Mouse (Mus musculus) testis, postnatal 10 days (tissue): ENCODE results near the gene Tra2a.
"Not testable (repeated sequence)": the region's sequence is repeated elsewhere in the genome, so short reads cannot be mapped to it uniquely, and the experiment has no call there.

ENCODE experiments used
- DNase-seq: peaks from one replicate; pipeline ENCODE4 v3.0.0; 2021; ENCODE audit warnings: low spot score

The Tra2a gene

GRCm38 (mm10) chr6:49263847-49264243, at the start of gene Tra2a:
TSS of gene Tra2a (minus strand) at chr6:49264033.
- DNase-seq = peak; percentile 97

- no peak for DNase-seq
Observed at GRCm38 (mm10) chr6:49298286-49298685, 34.5 kb upstream of the Tra2a start.

DNA sequence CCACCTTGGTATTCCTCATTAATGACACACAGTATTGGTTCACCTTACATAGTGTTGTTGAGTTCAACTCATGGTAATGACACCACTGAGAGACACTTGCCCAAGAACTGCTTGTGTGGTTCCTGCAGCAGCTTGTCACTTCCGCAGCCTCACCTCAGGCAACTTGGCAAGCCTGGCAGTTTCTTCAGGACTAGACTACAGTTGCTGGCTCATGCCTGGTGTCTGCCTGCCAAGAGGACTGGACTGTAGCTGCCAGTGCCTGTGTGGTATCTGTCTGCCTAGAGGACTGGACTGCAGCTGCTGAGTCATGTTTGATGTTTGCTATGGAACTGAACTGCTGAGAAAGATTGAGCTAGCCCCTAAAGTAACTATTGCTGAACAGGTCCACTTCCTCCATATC, 18.3 kb upstream of the Tra2a start:
- DNase-seq = no peak

- no peak for DNase-seq
Observed at GRCm38 (mm10) chr6:49280942-49281341, 17.1 kb upstream of the Tra2a start.

DNA sequence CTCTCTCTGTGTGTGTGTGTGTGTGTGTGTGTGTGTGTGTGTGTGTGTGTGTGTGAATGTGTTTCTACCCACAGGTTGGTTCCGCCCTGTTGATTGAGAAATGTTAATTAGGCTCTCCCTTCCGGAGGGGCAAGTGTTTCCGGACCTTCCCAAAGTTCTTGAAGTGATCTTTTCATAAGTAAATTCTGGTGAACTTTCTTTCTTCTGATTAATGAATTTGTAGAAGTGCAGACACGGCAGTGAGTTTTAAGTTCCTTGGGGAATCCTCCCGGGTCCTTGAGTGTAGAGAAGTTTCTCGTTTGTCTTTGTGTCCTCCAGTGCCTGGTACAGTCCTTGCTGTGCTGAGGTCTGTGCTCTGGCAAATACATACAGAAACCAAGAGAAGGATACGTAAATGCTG, 11.5 kb upstream of the Tra2a start:
- no peak for DNase-seq

DNA sequence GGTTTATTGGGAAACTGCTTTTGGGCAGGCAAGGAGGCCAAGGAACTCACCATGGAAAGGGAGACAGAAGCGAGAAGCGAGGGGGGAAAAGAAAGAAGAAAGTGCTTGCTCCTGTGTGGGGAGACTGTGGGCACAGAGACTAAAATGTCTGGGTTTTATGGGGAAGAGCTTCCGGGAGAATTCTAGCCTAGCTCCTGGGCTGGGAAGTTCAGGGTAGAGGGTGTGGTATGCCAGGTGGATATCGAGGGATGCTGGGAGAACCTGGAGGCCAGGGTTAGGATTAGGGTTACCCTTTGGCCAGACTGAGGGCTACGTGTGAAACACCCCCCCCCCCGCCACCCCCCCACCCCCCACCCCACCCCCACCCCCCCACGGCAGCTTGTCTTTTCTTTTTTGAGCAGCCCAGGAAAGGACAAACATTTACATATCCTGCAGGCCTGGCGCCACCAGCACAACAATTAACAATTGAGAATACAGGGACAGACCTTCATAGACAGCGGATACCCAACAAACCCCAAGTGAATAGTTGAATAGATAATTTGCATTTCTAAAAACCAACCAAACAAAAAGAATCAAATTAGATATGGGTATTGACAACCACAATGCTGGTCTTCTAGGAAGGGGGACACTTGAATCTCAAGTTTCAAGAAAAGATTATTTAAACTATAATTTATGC, 10.7 kb upstream of the Tra2a start:
- DNase-seq = no peak

- DNase-seq = no peak
Observed at GRCm38 (mm10) chr6:49273934-49274333, 10.1 kb upstream of the Tra2a start.

DNA sequence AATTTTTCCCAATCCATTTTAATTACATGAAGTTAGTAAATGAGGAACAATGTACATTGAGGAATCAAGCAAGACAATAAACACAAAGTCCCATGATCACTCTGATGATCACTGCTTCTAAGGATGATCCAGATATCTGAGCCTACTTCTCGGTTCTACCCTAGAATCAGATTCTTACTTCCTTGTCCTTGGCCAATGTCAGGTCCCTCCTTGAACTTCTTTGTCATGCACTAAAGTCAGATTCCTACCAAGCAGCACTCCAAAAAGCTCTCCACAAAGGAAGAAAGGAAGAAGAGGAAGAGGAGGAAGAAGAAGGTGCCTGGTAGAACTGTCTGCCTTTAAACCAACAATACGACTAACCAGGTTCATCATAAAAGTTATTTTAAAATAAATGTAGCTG, 9.0 kb upstream of the Tra2a start:
- no peak for DNase-seq

GRCm38 (mm10) chr6:49271815-49272214, 8.0 kb upstream of the Tra2a start:
- no peak for DNase-seq

- DNase-seq = no peak
Observed at GRCm38 (mm10) chr6:49269923-49270322, 6.1 kb upstream of the Tra2a start.

DNA sequence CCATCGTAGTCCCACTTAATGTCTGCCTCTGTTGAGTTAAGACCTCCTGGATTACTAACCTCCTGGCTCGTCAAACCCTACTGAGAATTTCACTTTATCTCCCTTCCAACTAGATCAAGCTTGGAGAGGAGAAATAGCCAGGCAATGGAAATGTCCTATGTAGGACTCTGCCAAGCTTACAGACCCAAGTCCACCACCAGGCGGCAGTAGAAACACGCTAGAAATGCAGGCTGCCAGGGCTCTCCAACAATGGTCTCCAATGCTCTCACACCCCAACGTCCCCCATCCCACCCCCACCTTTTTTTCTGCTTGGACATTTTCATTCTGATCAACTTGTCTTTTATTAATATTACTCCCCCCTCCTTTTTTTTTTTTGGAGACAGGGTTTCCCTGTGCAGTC, 5.4 kb upstream of the Tra2a start:
- peak; percentile 90 for DNase-seq

GRCm38 (mm10) chr6:49267686-49268085, 3.9 kb upstream of the Tra2a start:
- DNase-seq = no peak

DNA sequence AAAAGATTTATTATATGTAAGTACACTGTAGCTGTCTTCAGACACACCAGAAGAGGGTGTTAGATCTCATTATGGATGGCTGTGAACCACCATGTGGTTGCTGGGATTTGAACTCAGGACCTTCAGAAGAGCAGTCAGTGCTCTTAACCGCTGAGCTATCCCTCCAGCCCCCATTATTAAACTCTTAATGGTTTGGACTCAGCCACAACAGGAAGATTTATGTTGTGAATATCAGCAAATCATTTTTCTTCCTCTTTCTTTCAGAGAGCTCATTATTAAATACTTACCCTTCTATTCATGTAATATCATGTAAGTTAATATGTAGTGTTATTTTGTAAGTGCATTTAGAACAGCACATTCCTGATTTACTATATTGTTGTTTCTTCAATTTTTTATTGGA, 1.4 kb upstream of the Tra2a start:
- DNase-seq = not testable (repeated sequence)

DNA sequence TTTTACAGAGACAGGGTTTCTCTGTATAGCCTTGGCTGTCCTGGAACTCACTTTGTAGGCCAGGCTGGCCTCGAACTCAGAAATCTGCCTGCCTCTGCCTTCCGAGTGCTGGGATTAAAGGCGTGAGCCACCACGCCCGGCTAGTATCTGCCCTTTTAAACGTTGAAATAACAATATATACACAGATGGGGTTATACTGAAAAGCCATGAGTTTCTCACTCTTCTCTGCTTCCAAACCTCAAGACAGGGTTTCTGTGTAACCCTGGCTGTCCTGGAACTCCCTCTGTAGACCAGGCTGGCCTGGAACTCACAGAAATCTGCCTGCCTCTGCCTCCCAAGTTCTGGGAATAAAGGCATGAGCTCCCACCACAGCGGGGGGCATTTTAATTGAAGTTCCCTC, 613 bp upstream of the Tra2a start:
- not testable (repeated sequence) for DNase-seq

DNA sequence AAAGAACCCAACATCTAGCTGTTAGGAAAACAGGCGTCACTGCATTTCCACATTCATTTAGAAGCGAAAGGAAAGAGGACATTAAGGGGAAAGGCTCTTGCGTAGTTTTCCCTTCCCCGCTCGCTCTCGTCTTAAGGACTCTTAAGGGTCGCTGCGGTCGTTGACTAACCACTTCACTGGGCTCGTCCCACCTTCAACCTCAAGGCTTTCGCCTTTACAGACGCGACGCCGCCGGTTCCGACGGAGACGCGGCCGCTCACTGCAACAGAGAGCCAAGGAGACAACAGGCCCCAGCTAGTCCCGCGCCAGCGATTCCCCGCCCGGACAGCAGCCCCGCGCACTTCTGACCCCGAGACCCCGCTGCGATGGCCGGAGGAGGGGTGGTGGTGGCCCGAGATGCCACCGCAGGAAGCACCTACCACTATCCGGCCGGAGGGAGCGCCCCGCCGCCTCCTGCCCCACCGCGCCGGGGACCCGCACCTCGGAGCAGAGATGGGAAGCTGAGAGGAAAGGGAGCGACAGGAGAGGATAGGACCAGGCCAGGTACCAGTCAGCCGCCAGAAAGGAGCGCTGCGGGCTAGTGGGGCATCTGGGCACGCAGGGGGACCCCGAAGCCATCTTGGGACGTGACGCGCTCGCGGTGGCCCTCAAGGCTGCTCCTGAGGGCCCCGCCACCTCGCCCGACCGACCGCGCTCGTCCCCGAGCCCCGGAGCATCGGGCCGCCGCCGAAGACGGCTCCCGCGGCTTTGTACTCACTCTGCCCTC, 569 bp downstream of the Tra2a start:
- DNase-seq = peak; percentile 69

DNA sequence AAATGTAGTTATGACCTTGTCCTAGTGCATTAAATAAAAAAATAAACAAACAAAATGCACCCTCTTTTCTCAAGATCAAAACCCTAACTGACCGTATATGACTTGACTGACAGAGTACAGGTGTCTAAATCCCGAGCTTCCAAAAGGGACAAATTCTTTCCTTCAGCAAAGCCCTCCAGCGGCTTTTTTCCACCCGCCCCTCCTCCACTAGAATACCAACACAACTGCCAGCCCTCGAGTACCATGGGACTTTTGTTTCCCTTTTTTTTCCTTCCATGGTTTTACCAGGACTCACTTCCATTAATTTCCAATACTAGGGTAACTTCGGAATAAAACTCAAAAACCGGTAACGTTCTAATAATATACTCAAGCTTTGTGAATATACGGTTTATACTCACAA, 1.4 kb downstream of the Tra2a start:
- DNase-seq = no peak

GRCm38 (mm10) chr6:49259711-49260110, 4.1 kb downstream of the Tra2a start:
- no peak for DNase-seq

- DNase-seq = no peak
Observed at GRCm38 (mm10) chr6:49257880-49258279, 6.0 kb downstream of the Tra2a start.

DNA sequence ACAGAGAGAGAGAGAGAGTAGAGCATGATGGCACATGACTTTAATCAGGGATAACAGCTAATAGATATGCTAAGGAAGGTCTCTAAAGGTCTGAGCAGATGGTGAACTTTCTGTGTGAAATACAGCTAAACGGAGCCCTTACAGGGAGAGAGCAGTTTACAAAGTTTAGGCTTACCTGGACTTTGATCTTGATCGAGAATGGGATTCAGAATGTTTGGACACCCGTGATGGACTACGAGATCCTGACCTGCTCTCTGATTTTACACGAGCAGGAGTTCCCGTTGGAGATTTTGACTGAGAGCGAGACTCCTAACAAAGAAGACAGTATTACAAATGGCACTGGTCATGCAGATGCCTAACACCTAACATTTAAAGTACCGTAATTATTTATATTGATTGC, 11.6 kb downstream of the Tra2a start:
- no peak for DNase-seq

DNA sequence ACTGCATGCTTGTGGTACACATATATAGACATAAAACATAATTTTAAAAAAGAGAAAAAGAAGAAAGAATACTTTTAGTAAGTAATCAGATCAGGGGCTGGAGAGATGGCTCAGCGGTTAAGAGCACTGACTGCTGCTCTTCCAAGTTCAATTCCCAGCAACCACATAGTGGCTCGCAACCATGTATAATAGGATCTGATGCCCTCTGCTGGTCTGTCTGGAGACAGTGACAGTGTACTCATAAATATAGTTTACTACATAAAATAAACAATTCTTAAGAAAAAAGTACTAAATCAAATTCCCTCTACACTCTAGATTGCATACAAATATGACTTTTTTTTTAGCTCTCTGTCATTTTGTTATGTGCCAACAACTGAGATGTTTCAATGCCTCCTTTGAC, 12.6 kb downstream of the Tra2a start:
- DNase-seq = no peak

DNA sequence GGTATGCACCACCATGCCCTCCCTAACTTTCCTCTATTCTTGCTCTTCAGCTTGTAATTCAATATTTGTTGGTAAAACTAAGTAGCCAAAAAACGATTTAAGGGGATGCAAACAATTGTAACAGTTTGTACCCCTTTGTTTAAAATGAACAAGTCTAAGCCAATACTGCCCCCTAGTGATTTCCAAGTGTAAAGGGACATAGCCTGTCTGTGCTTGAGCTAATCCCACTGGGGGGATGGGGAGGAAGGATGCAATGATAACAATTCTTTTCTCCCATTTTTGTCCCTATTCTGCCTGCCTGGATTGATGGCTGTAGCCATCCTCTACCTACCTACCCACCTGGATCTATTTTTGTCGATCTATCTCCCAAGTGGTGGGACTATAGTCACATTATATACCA, 16.6 kb downstream of the Tra2a start:
- no peak for DNase-seq

GRCm38 (mm10) chr6:49242331-49242730, 21.5 kb downstream of the Tra2a start:
- no peak for DNase-seq

DNA sequence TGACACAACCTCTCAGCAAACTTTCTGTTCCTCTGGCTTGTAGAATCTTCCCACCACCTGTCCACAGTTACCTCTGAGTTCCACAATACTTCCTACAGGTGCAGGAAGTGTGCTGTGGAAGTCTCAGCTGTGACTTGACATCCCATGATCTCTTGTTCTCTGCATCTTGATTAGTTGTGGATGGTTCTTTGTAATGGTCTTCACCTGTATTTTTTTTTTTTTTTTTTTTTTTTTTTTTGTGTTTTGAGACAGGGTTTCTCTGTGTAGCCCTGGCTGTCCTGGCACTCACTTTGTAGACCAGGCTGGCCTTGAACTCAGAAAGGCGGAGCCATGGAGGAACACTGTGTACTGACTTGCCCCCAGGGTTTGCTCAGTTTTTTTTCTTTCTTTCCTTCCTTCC, 22.3 kb downstream of the Tra2a start:
- no peak for DNase-seq

DNA sequence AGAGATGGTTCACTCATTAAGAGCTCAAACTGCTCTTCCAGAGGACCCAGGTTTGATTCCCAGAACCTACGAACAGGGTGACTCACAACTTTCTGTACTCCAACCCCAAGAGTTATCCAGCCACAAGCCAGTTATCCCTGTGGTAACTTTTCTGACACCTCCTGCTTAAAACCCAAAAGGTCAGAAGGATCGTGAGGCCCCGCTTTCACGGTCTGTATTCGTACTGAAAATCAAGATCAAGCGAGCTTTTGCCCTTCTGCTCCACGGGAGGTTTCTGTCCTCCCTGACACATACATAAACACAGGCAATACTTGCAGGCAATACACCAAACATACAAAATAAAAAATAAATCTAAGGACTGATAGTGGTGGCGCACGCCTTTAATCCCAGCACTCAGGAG, 27.5 kb downstream of the Tra2a start:
- peak; percentile 100 for DNase-seq
